Mouse (Mus musculus) megakaryocyte-erythroid progenitor cell, adult 5-6 weeks (primary cell): Measurements from ENCODE around the gene Agxt. TPM values are rescaled to one million over a fixed set of nuclear protein-coding genes. Genes with fewer than 3 reads are reported as not detected.

Experiments used
- ATAC-seq: replicated peaks from 2 replicates; pipeline ENCODE4 v1.8.0; 2016; ENCODE audit warnings: mild to moderate bottlenecking, inconsistent platforms; ENCODE audit not compliant: severe bottlenecking, poor library complexity, low FRiP score, low TSS enrichment
- total RNA-seq, 2 experiments: library from RNA; stranded (forward) in 1 of 2; stranded (reverse) in 1 of 2; fragments of 200-1000, 215-1000 nt in 1 of 2; fragments of >200 nt in 1 of 2; fragmentation: Nextera tagmentation in 1 of 2; gene quantifications; 2 replicates each; pipeline ENCODE4 v1.2.3; 2014 to 2017

Gene Agxt
- total RNA-seq, 2 experiments from 2014 or later: not detected

DNA sequence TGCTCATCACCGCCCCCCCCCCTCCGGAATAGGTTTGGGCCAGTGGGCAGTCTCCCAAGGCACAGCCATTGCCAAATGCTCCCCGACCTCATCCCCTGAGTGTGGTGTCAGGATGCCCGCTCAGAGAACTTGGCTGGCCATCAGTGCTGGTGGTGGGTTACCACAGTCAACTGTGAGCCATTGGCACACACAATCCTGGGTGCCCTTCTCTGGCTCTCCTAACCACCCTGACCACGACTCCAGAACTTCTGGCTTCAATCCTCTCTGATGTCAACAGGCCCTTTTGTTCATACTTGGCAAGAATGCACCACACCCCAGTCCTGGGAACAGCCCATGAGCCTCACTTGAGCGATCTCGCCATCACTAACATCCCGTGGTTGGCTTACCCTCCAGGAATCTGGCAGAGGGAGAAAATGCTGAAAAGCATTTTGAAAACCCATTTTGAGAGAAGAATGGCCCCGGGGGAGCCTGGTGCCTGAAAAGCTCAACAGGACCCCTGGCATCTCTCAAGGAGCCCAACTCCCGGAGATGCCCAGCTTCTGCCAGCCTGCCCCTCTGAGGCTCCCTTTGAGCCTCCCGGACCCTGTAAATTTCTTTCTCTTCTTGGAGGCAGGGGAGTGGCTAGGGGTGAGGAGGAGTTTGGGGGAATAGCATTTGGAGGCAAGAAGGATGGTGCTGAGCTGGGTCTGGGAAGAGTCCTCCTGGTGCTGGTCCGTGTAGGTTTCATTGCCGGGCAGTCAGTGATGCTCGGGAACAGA lies 49.2 kb downstream of the Agxt start:
- ATAC-seq: no peak

DNA sequence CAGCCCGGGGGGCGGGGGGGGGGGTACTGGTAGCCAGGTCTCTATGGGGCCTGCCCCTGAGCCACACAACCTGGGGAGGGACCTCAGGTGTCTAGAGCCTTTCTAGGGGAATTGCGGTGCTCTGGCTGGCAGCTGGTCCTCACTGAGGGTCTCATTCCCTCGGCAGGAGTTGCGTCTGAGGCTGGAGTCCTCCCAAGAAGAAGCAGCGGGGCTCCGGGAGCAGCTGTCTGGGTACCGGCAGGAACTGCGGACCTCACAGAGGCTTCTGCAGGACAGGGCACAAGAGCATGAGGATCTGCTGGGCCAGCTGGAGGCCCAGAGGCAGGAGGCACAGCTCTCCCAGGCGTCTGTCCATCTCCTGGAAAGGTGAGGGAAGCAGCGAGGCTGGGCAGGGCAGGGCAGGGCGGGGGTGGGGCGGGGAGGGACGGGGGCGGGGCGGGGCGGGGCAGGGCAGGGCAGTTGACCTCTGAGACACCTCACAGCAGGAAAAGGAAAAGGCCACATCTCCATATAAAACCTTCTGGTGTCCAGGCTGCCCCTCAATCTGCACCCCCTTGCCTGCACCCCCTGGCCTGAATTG lies 55.8 kb downstream of the Agxt start:
- no peak for ATAC-seq

DNA sequence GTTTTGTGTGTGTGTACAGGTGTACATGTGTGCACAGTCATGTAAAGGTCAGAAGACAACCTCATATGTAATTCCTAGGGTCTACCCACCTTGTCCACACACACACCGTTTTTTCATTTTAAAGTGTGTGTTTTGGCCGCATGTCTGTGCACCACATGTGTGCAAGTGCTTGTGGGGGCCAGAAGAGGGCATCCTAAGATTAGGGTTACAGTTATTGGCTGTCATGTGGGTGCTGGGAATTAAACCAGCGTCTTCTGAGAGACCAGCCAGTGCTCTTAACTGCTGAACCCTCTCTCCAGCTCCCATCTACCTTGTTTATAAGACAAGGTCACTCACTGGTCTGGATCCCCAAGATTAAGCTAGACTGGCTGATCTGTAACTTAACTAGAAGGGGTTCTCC lies 59.9 kb downstream of the Agxt start:
- no peak for ATAC-seq

Other genes with a start within 250 kb of the Agxt start
- gene Ankmy1, start 232.3 kb upstream of the Agxt start, total RNA-seq (2014; fragmentation: Nextera tagmentation): 1.1 TPM in 1 of 2 replicates, not detected in the other
- gene Ankmy1, start 232.3 kb upstream of the Agxt start, total RNA-seq (2017): 0.42 TPM in 1 of 2 replicates, not detected in the other
- 8.8 and 11.6 TPM in 2 replicates for gene Dusp28, start 228.3 kb upstream of the Agxt start, total RNA-seq (2014; fragmentation: Nextera tagmentation)
- 2.3 and 3.6 TPM in 2 replicates for gene Dusp28, start 228.3 kb upstream of the Agxt start, total RNA-seq (2017)
- gene Rnpepl1, start 224.5 kb upstream of the Agxt start, total RNA-seq (2014; fragmentation: Nextera tagmentation): 70.8 and 72.9 TPM in 2 replicates
- 11.2 and 16.8 TPM in 2 replicates for gene Rnpepl1, start 224.5 kb upstream of the Agxt start, total RNA-seq (2017)
- 13.2 and 19.5 TPM in 2 replicates for gene Capn10, start 200.9 kb upstream of the Agxt start, total RNA-seq (2014; fragmentation: Nextera tagmentation)
- 8.5 and 11.4 TPM in 2 replicates for gene Capn10, start 200.9 kb upstream of the Agxt start, total RNA-seq (2017)
- gene Gpr35, start 184.4 kb upstream of the Agxt start, total RNA-seq (2014; fragmentation: Nextera tagmentation): 0.30 TPM in 1 of 2 replicates, not detected in the other
- 0.94 TPM in 1 of 2 replicates, not detected in the other for gene Gpr35, start 184.4 kb upstream of the Agxt start, total RNA-seq (2017)
- gene Aqp12, start 128.9 kb upstream of the Agxt start, total RNA-seq (2014; fragmentation: Nextera tagmentation): not detected in 2 replicates
- gene Aqp12, start 128.9 kb upstream of the Agxt start, total RNA-seq (2017): not detected in 2 replicates
- not detected in 2 replicates for gene Kif1a, start 33.3 kb upstream of the Agxt start, total RNA-seq (2014; fragmentation: Nextera tagmentation)
- gene Kif1a, start 33.3 kb upstream of the Agxt start, total RNA-seq (2017): not detected in 2 replicates
- gene 2310007B03Rik, start 25.7 kb downstream of the Agxt start, total RNA-seq (2014; fragmentation: Nextera tagmentation): not detected in 2 replicates
- not detected in 2 replicates for gene 2310007B03Rik, start 25.7 kb downstream of the Agxt start, total RNA-seq (2017)
- gene Crocc2, start 33.5 kb downstream of the Agxt start, total RNA-seq (2014; fragmentation: Nextera tagmentation): not detected in 2 replicates
- not detected in 2 replicates for gene Crocc2, start 33.5 kb downstream of the Agxt start, total RNA-seq (2017)
- 0.27 TPM in 1 of 2 replicates, not detected in the other for gene Sned1, start 100.6 kb downstream of the Agxt start, total RNA-seq (2014; fragmentation: Nextera tagmentation)
- not detected in 2 replicates for gene Sned1, start 100.6 kb downstream of the Agxt start, total RNA-seq (2017)
- gene Mterf4, start 170.7 kb downstream of the Agxt start, total RNA-seq (2014; fragmentation: Nextera tagmentation): 16.7 and 20.3 TPM in 2 replicates
- 23.6 and 29.4 TPM in 2 replicates for gene Mterf4, start 170.7 kb downstream of the Agxt start, total RNA-seq (2017)
- gene Ppp1r7, start 207.6 kb downstream of the Agxt start, total RNA-seq (2014; fragmentation: Nextera tagmentation): 30.1 and 33.7 TPM in 2 replicates
- gene Ppp1r7, start 207.6 kb downstream of the Agxt start, total RNA-seq (2017): 34.3 and 50.2 TPM in 2 replicates
- 19.3 and 25.5 TPM in 2 replicates for gene Pask, start 208.2 kb downstream of the Agxt start, total RNA-seq (2014; fragmentation: Nextera tagmentation)
- 12.5 and 24.5 TPM in 2 replicates for gene Pask, start 208.2 kb downstream of the Agxt start, total RNA-seq (2017)
- gene Ano7, start 238.7 kb downstream of the Agxt start, total RNA-seq (2014; fragmentation: Nextera tagmentation): 0.37 TPM in 1 of 2 replicates, not detected in the other
- gene Ano7, start 238.7 kb downstream of the Agxt start, total RNA-seq (2017): 1.3 TPM in 1 of 2 replicates, not detected in the other